Mouse (Mus musculus) spleen, postnatal 36 days (tissue): ENCODE measurements around the gene Abhd4.

Source experiments
- DNase-seq, 2 experiments: peaks; one replicate each; pipeline ENCODE4 v3.0.0; 2022; ENCODE audit warnings: low spot score in 2 of 2, mixed read lengths in 1 of 2

Abhd4 gene

DNA sequence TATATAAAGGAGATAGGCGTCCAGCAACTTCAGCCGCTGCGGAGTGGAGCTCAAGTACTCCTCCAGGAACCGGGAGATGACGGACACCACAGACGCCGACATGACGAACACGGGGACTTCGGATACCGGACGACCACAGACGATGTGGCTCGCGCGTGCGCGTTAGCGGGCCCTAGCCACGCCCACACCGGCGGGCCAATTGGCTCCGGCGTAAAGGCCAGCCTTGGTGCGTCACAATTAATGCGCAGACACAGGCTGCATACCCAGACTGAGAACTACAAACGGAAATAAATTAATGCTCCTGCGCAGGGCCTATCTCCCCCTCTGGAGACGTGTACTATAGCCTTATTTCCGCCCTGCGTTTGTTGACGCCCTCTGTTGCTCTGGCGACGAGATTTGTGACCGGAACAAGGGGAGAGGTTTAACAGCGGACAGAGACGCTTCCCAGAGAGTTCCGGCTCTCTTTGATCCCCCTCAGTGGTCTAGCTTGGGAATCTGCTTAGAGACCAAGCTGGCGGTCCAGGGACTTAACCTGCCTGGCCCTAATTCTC lies at the start of gene Abhd4, which contains the start of gene Dad1:
Gene Abhd4, plus strand, starts transcription at position 448 of the 551 bp plus-strand sequence.
Gene Dad1, minus strand, starts transcription at position 364 of the 551 bp plus-strand sequence.
- peak; percentile 98 for DNase-seq

DNA sequence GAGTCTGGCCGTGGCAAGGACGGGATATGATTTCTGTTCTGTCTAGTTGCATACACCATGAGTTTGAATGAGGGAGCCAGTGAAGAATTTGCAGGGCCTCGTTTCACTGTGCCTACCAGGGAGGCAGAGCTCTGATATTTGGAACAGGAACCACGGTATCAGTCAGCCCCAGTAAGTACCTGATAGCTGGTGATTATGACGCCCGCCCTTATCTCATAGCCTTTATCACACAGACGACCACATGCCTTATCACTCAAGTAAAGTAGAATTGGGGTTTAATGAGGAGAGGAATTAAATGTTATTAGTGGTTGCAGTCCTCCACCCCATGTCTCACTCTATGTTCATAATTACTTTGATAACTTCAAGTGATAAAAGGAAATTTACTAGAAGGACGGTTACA lies 49.7 kb upstream of the Abhd4 start:
- DNase-seq, result peak in 1 of 2 experiments; percentile 32

DNA sequence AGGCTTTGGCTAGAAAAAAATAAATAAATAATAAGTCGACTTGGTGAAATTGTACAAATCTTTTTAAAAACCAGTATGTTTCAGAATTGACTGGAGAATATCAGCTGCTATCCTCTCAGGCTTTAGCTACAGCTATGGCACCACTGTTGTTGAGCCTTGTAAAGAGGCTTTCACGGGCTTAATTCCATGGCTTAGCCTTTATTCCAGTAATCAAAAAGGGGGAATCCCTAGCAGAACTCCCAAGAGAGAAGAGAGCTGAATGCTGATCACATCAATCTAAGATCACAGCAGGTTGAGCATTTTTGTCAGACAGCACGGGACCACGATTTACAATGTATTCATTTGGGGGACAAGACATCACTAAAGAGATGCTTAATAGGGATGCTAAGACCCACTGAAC lies 49.2 kb upstream of the Abhd4 start:
- DNase-seq, result no peak

DNA sequence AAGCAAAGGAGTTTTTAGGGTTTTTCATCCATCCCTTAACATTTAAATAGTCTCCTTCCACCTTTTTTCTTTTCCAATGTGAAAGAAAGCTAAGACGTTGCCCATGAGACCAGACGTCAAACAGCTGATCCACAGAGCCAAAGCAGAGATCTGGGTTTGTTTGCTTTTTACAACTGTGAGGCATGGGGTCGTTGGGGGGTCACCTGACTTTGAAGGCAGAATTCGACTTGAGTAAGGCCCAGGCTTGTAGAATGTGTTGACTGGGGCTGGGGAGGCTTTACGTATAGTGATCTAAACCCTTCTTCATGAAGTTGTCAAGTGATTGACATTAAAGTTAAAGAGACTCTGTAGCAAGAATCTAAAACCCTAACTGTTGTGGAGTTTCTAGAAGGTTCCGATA lies 48.1 kb upstream of the Abhd4 start:
- DNase-seq, result no peak

DNA sequence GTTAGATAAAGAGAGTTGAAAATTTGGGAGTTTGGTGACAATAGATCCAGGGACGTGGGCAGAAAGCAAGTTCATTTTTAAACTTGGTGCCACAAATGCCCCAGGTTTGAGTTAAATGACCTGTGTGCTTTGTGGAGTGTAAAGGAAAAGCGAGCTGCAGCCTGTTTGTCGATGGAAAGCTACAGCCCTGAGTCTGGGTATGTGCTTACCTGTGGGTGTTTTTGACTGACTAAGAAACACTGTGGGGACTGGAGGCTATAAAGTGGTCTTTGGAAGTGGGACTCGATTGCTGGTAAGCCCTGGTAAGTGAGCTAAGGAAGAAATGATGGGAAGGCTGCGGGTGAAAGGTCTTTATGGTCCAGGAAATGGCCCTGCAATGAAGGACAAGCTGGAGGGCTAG lies 47.7 kb upstream of the Abhd4 start:
- no peak for DNase-seq

DNA sequence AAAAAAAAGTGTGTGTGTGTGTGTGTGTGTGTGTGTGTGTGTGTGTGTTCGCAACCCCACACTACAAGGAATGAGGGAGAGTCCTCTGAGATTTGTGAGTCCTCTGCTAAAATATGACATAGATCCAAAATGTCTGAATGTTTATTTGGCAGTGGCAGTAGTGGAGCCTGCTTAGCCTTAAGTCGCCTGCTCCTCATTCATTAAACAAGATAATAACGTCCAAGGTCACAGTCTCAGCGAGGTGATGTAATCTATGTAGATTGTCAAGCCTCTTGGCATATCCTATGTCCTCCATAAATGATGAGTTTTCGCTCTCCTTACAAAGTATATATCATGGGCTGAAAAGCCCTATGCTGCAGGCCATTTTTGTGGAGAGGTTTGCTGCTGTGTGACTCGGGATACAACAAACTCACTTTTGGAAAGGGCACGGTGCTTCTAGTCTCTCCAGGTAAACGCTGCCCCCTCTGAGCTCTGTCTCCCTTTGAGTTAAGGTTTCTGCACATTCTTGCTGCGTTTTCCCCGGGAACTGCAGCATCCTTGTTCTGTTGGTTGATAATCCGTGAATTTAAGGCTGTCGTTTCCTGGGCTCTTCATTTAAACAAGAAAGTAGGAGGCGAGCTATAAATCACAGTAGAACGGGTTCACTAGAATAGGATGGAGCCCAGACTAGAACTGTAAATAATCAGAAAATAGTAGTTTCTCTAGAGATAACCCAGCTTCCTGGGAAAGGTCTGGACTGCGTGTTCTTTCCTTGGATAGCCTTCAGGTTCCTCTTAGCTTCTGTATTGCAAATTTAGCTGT lies 47.0 kb upstream of the Abhd4 start:
- DNase-seq, result no peak

DNA sequence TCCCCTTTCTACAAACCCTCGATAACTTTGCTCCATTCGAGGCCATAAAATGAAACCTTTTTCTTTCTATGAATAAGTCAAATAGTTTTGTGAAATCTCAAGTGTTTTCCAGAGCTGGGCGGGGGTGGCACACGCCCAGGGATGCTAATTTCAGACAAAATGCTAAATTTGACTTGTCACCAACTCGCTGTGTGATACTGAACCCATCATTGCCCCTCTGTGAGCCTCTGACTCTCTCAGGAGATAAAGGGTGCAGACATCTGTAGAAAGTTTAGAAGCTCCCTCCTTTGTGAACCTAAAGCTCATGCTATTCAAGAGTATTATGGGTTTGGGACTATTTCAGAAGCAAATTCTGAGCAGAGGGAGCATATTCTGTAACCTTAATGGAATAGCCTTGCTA lies 46.1 kb upstream of the Abhd4 start:
- DNase-seq, result no peak

DNA sequence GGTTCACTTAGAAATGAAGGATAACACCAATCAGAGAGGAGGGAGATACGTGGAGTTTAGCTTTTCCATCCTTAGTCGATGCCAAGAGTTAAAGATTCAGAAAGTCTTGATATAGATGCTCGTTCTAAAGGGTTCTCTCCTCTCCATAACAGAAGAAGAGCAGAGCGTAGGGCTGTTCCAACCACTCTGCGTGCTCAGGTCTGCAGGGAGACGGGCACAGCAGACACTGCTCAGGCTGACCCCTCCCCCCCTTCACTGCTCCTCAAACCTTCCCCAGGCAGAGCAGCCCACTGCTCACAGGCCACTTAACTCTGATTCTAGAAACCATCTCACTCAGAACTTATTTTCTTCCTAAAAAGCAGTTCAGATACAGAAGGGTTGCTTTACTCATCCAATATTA lies 45.2 kb upstream of the Abhd4 start:
- DNase-seq, result no peak

DNA sequence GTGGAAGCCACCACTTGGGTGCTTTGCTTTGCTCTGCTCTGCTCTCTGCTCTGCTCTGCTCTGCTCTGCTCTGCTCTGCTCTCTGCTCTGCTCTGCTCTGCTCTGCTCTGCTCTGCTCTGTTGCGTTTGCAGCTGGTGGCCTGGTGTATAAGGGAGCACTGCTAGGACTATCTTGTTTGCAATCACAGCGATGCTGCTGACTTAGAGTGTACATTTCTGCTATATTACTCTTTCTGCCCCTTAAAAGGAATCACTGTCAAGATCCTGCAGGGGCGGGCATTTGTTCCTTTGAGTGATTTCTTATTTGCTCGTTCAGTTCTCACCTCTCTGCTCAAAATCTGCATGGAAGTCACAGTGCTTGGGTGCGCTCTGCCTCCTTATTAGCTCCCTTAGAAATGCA lies 44.1 kb upstream of the Abhd4 start:
- no peak for DNase-seq

DNA sequence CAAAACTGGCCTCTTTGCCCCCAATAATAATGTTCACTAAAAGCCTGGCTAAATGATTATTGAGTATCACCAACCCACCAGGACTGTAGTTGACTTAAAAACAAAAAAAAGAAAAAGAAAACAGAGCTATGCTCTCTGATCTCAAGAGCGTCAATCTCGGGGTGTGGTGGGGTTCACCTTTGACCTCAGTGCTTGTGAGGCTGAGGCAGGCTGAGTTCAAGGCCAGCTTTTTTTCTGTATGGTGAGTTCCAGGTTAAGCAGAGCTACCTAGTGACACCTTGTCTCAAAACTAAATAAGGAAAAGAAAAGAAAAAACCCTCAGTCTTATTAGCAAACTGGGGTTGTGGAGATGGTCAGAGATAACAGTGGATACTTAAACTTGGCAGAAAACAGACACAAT lies 43.6 kb upstream of the Abhd4 start:
- no peak for DNase-seq

DNA sequence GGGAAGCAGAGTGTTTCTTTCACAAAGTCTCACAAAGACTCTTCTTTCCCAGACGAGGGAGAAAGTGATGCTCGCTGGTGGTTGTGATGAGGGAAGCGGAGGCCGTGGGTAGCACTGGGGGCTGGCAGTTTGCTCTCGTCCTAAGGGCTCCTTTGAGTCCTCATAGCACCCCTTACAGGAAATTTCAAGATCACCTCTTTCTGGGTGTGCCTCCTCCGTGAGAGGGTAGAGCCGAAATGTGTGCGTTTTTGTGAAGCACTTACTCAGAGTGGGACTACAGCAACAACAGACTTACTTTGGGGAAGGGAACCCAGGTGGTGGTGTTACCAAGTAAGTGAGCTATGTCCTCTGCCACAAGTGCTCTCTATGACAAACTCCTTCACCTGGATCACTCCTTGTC lies 42.8 kb upstream of the Abhd4 start:
- DNase-seq, result no peak

DNA sequence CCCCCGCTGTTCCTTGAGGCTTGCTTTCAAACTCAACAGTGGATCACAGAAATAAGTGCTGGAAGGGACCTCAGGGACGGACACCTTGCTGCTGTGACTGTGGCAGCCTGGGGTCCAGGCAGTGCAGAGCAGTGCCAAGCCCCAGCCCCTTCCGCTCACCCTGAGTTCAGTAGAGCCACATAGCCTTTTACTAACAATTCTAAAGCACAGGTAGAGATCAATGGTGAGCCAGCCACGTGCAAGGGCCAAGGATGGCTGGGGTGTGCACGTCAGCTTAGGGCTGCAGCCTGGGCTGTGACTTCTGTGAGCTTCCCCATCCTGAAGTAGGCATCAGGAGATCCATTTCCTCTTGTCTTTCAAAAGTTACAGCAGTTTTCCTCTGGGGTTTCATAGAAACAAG lies 42.2 kb upstream of the Abhd4 start:
- no peak for DNase-seq

DNA sequence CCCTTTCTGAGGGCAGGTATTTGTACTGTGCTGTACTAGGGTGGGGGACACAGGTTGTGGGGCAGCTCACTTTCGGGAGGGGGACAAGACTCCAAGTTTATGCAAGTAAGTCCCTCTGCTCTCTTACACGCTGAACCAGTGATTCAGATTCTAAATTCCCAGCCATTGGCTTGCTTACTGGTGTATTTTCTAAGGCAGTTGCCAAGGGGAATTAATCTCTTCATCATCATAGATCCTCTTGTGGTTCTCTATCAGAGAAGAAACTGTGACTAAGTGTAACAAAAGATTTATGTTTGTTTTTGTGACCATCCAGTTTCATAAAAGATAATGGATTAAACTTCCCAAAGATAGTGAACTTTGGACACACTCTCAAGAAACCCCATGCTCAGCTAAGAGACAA lies 40.3 kb upstream of the Abhd4 start:
- DNase-seq, result no peak

DNA sequence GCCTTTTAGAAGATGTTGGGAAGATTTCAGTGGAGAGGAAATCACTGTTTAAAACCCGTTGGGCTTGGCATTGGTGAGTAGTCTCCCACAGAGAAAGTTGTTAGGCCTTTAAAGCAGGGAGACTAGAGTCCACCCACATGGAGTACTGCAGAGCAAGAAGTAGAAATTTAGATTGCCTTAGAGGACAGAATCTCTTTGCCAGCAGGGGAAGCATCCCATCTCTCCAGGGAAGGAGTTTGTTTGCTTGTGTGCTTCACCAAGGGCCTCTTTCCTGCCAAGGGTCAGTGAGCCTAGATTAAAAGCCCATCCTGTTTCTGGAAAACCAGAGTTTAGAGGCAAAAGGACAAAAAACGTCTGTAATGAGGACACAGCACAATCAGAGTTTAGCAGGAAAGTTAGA lies 39.5 kb upstream of the Abhd4 start:
- DNase-seq, result no peak

DNA sequence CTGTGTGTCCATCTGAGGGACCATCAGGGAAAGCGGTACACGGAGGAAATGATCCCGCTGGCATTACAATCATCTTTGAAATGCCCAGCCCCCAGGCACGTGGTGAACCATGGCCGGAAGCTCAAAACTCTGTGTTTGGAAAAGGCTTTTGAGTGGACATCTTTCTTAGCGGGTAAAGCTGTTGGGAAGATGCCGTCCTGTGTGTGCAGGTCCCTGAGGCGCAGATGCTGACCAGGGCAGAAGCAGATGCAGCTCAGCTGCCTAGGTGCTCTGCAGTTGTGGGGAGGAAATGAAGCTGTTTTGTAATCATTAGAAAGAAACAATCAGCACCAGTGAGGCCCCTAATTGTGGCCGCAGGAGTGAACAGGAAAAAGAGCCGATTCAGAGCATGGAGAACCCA lies 39.1 kb upstream of the Abhd4 start:
- DNase-seq, result no peak

DNA sequence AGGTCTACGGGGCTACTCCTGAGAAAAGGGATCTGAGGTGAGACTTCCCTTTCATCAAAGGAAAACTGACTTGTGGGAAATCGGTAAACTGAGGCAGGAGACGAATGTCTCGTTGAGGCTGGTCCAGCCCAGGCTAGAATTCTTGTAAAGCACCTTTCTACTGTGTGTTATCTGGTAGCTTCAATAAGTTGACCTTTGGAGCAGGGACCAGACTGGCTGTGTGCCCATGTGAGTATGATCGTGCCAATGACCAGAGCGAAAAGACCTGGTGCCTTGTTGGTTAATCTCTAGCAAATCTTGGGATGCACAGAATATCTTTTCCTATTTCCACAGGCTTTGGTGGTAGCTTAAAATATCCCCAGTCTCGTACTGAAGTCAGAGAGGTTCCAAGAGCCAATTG lies 37.9 kb upstream of the Abhd4 start:
- no peak for DNase-seq

DNA sequence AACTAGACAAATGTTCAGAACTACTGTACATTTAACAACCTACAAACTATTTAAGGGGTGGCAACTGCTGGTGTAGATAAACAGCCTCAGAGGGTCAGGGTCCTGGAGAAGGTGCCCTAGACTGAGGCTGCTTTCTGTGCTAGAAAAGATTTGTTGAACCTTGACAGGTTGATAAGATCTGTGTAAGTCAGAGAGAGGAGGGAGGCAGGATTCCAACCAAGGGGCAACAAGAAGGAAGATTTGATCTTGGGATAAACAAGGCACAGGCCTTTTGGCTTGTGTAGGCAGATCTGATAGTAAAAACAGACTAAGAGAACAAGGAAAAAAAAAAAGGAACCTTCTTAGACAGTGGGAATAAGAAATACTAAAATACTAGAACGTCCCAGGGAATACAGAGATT lies 35.8 kb upstream of the Abhd4 start:
- no peak for DNase-seq

DNA sequence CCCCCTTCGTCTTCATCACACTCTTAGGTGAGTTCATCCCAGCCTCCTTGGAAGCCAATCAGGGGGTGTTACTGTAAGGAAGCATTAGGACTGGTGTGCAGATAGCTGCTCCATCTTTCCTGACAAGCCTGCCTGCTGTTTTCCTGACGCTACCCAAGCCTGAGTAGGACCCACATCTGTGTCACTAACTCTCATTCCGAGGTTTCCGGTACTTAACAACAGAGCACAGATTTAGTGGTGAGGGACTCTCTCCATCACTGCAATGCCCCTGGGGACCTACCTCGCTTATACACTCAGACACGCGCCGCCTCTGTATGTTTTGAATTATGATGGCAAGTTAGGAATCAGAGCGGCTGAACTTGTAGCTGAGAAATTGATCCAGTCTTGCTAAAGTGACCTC lies 35.3 kb upstream of the Abhd4 start:
- DNase-seq, result no peak

DNA sequence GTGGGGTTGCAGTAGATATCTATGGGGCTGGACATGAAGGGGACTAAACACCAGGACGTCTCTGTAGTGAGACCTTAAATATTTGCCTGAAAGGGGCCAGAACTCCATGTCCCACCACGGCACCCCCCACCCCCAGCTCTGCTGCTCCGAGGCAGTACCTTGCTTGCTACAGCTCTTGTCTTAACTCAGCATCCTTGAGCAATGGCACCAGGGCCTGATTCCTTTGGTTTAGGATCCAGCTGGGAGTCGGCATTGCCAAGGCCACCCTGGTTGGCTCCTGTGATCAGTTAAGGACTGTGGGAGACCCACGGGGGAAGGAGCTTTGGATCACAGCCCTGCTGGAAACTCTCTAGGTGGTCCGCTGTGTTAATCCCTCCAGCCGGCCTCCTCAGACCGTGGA lies 34.7 kb upstream of the Abhd4 start:
- DNase-seq, result no peak

DNA sequence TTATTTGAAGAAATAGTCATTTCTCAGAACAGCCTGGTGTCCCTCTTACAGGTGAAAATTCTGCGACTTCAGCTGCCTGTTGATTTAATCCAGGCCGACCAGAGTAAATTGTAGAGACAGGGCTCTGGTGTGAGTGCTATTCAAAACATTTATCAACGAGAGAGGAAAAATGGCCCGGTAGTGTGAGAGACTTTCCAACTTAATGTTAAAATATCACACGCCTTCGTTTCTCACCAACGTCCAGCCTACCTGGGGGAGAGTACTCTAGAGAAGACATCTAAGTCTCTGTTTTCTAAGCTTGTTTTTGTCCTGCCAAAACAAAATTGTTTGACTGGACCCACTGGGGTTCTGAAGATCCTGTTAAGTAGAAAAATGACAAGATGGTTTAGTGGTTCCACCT lies 34.1 kb upstream of the Abhd4 start:
- DNase-seq, result no peak

DNA sequence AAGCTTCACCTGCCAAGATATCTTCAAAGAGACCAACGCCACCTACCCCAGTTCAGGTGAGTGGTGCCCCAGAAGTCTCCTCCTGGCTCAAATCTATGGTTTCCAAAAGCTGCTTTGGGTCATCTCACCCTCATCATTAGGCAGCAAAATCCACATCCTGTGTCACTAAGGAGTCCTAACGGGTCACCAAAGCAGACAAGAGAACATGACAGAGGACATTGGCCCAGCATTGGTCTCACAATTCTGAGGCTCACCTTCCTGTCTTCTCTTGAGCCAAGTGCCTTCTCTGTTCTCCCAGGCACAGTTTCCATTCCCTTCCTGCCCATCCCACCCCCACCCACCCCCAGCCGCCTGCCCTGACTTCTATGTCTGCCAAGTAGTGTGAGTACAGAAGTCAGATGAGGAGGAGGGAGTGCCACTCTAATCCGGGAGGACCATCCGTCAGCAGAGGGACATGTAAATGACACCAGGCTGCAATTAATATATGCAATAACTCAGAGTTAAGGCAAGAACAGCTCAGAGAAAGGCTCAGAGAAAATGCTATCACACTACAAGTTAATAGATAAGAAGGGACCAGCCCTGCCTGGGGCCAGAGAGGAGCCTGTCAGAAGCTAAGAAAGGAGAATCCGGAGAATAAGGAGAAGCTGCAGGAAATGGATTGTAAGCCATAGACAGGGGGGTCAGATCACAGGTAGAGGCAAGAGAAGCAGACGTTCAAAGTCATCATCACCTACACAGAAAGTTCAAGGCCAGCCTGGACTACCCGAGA lies 33.1 kb upstream of the Abhd4 start:
- DNase-seq, result no peak

DNA sequence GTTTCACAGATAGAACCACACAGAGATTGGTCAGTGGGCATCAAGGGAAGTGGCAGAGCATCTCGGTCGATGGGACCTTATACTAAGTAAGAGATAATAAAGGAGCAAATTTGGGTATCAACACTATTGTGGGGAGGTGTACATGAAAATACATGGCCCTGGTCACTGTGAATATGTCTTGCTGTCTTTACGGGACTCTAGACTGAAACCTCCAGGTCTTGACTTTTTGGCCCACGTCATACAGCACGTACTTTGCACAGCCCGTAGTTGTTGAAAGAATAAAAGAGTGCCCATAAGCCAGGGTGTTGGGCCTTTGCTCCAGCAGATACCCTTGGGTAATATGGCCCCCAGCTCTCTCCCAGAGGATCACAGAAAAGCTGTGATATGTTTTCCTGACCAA lies 32.3 kb upstream of the Abhd4 start:
- DNase-seq, result no peak

DNA sequence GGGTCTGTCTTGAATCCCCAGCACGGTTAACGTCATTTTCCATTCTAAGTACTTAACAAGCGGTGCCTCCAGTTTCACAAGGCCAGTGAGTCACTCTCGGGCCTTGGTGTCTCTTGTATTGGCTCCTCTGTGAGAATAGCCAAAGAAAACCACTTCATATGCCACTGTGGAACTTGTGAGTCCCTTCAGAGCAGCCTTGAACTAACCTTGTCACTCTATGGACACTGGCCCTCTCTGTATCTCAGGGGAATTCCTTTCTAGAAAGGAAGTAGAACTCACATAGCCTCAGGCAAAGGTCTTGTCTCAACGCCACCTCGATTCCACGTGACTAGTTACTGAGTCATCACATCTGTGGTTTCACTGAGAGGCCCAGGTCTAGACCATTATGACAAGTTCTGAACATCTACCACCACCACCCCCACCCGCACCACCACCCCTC lies 31.7 kb upstream of the Abhd4 start:
- DNase-seq, result peak; percentile 47 to 54
